Mouse (Mus musculus) right cerebral cortex, adult 2 months (tissue): ENCODE data around the gene Tent5d.
A peak's percentile ranks its signal among the peaks of the same experiment; 100 is the strongest.

Experiments
- DNase-seq, 2 experiments: peaks; one replicate each; pipeline ENCODE4 v3.0.0; 2021 to 2022; ENCODE audit warnings: low spot score in 2 of 2

The Tent5d gene

DNA sequence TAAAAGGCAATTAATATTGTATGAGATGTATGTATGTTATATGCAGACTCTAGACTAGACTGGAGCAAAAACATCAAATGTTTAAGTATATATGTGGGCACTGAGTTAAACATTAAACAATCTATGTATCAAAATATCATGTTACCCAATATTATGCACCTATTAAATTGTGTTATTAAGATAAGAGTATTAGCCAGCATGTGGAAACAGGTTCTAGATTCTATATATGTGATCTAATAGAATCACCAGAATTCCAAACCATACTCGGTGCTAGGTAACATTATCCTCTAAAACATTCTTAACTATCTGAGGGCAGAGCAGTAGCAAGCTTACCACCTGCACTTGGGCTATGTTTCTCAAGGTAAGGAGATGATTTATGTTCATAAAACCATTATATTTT lies at the start of gene Tent5d:
TSS of gene Tent5d (plus strand) at position 301 of the 400 bp plus-strand sequence.
- no peak for DNase-seq

GRCm38 (mm10) chrX:107767896-107768295 lies 24.5 kb upstream of the Tent5d start:
- DNase-seq, result no peak

DNA sequence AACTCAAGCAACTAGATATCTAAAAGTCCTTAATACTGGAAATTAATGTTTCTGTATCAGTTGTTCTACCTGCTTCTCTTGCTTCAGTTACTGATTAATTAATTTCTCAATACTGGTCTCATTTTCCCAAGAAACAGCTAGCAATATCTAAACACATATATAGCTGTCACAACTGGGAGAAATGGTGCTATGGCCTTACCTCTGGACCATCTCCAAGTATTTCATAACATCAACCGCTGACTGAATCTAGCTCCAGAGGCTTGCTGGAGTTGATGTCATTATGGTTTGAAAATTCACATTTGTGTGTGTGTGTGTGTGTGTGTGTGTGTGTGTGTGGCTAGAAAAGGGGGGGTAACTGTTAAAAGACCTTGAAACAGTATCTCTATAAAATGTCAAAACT lies 2.3 kb upstream of the Tent5d start:
- no peak for DNase-seq

- DNase-seq, result no peak
Measured at GRCm38 (mm10) chrX:107790750-107791493, 1.5 kb upstream of the Tent5d start.

- no peak for DNase-seq
Measured at GRCm38 (mm10) chrX:107795785-107796184, 3.4 kb downstream of the Tent5d start.

DNA sequence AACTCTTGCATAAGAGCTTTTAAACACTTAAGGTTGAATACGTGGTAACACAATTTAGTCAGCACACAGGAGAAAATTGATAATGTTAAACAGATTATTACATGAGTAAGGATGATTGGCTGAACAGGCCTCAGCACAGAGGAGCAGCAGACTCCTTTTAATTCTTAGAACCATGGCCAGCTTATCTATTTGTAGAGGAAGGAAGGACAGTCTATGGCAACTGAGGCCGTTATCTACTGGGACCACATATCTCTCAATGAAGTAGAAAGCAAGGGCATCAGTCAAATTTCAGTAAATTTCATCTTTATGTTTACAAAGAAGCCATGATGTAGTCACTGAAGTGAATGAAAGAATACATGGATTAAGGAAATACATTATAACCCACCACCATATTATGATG lies 4.5 kb downstream of the Tent5d start:
- no peak for DNase-seq

- no peak for DNase-seq
Measured at GRCm38 (mm10) chrX:107812120-107812519, 19.7 kb downstream of the Tent5d start.

- DNase-seq, result peak; percentile 4 to 13
Measured at GRCm38 (mm10) chrX:107815502-107816217, 23.3 kb downstream of the Tent5d start.

DNA sequence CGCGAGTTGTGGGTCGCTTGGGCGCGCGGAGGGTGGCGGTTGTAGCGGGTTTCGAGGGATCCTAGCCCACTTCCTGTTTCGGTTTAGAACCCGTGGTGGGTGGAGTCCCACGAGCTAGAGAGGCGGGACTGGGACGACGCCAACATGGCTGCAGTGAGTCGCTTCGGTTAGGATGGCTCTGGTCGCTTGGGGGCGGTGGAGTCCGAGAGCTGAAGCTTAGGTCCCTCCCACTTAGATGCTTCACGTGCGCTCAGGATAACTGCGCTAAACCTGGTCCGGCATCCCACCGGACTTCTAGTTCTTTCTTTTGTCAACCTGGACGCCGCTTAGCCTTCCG lies 23.8 kb downstream of the Tent5d start, which contains the start of gene 2610002M06Rik:
TSS of gene 2610002M06Rik (minus strand) at position 117 of the 337 bp plus-strand sequence.
- DNase-seq, result peak; percentile 73 to 78

DNA sequence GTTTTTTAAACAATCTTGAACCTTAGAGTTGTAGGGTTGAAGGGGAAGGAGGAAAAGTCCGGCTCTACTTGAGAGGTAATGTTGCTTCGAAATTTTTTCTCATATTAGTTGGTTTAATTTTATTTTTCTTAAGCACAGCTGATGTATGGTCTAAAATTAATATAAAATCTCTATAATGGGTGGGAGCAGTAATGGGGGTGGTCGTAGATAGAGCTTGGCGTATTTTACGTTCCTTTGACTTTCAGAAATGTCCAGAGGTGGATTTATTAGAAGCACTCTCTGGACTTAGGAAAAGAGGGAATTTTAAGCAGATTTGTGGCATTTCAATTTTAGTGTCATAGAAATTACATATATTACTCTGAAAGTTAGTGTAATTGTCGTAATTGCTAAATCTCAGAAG lies 24.3 kb downstream of the Tent5d start:
- no peak for DNase-seq

- DNase-seq, result no peak
Measured at GRCm38 (mm10) chrX:107858165-107858564, 65.8 kb downstream of the Tent5d start.
